Mouse (Mus musculus): ENCODE results near the gene Pax5.

DNA sequence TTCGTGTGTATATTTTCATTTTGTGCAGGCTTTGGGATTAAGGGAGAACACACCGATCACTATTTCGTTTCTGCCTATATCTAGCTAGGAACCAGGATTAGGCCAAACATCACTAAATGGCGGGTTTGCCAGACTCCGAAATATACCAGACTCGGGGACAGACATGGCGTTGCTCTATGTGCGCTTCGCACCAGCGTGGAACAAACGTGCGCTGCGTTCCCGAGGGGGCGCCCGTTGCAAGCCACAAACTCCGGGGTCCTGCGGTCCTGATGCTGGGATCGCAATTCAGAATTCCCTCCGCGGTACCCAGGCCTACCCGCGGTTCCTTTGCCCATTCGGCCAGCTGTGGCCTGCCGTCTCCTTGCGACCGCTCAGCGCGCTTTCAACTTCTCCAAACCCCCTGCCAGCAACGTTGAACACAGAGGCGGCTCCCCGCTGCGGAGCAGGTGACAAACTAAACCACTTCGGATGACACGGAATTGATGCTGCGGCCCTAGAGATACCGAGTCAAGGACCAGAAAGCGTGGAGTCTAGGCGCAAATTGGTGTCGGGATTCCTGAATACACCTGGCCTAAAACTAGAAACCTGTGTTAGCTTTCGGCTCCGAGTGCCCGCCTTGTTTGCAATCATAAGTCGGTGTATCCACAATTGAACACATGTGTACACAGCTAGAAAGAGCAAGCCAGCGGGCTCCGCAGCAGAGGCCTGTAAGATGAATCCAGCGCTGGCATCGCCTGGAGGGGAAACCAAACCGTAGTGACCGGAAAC, 2.7 kb upstream of the Pax5 start:
- TF ChIP-seq CTCF (IDR thresholded peaks at IDR 0.05; ENCODE audit: extremely low read depth, insufficient read length, insufficient replicate concordance, low read depth, low read length) (no peak), POLR2A (IDR thresholded peaks at IDR 0.05; ENCODE audit: low read depth, low read length) (no peak)

All from small intestine, adult 2 months (tissue).